Mouse (Mus musculus) kidney, postnatal 25 days (tissue): Measurements from ENCODE around the gene Bmp15.
A peak's percentile ranks its signal among the peaks of the same experiment; 100 is the strongest.

ENCODE experiments used
- DNase-seq, 2 experiments: peaks; one replicate each; pipeline ENCODE4 v3.0.0; 2021; ENCODE audit warnings: mixed read lengths in 2 of 2

Gene Bmp15

GRCm38 (mm10) chrX:6320621-6321020 lies at the start of gene Bmp15:
Gene Bmp15 (minus strand): TSS chrX:6320721.
- peak; percentile 14 to 51 for DNase-seq

GRCm38 (mm10) chrX:6368822-6369221 lies 48.3 kb upstream of the Bmp15 start:
- no peak for DNase-seq

- DNase-seq, result peak; percentile 47 to 64
Observed at GRCm38 (mm10) chrX:6357503-6358114, 37.1 kb upstream of the Bmp15 start.

- no peak for DNase-seq
Observed at GRCm38 (mm10) chrX:6356876-6357275, 36.4 kb upstream of the Bmp15 start.

- DNase-seq, result no peak
Observed at GRCm38 (mm10) chrX:6345273-6345959, 24.9 kb upstream of the Bmp15 start.

GRCm38 (mm10) chrX:6324056-6324455 lies 3.5 kb upstream of the Bmp15 start:
- no peak for DNase-seq

- peak; percentile 6 to 37 for DNase-seq
Observed at GRCm38 (mm10) chrX:6317747-6318146, 2.8 kb downstream of the Bmp15 start.
